Mouse (Mus musculus) MEL (cell line): ENCODE results near the gene Grm6. TPM values are rescaled to one million over a fixed set of nuclear protein-coding genes. Genes with fewer than 3 reads are reported as not detected.

Source experiments
- DNase-seq: peaks from one replicate; pipeline ENCODE4 v3.0.0; 2011; ENCODE audit warnings: low read depth, low spot score
- H3K27ac ChIP-seq: 2 replicates; pipeline ENCODE4 v1.5.1; 2012; ENCODE audit warnings: low read depth, mild to moderate bottlenecking, control low read depth, low read length, moderate library complexity; ENCODE audit not compliant: control insufficient read depth
- H3K27me3 ChIP-seq, 2 experiments: fragments of 150-350 bp in 1 of 2; sonication (generic) in 1 of 2; 2 replicates each; pipeline ENCODE4 v1.6.1; 2012; ENCODE audit warnings: low read length in 2 of 2, mild to moderate bottlenecking in 2 of 2, improper control_type of control experiment in 1 of 2, moderate library complexity in 1 of 2; ENCODE audit not compliant: insufficient read depth in 2 of 2, control insufficient read depth in 1 of 2
- H3K36me3 ChIP-seq, 2 experiments: 2 replicates each; pipeline ENCODE4 v1.6.1; 2012 to 2014; ENCODE audit warnings: low read length in 2 of 2, improper control_type of control experiment in 1 of 2, inconsistent platforms in 1 of 2, mild to moderate bottlenecking in 1 of 2; ENCODE audit not compliant: insufficient read depth in 2 of 2, control insufficient read depth in 1 of 2
- H3K4me1 ChIP-seq, 2 experiments: fragments of 150-350 bp in 1 of 2; sonication (generic) in 1 of 2; 2 replicates each; pipeline ENCODE4 v1.6.1; 2012; ENCODE audit warnings: low read length in 2 of 2, improper control_type of control experiment in 1 of 2, mild to moderate bottlenecking in 1 of 2; ENCODE audit not compliant: insufficient read depth in 2 of 2, control insufficient read depth in 1 of 2
- H3K4me3 ChIP-seq, 2 experiments: fragments of 150-350 bp in 1 of 2; sonication (generic) in 1 of 2; 2 replicates each; pipeline ENCODE4 v1.5.1; 2012; ENCODE audit warnings: low read depth in 2 of 2, low read length in 2 of 2, mild to moderate bottlenecking in 2 of 2, moderate library complexity in 2 of 2, control low read depth in 1 of 2, improper control_type of control experiment in 1 of 2; ENCODE audit not compliant: control insufficient read depth in 1 of 2, insufficient read depth in 1 of 2
- H3K79me2 ChIP-seq: 2 replicates; pipeline ENCODE4 v1.6.1; 2012; ENCODE audit warnings: mild to moderate bottlenecking, low read length, moderate library complexity; ENCODE audit not compliant: control insufficient read depth, poor library complexity, insufficient read depth
- H3K9ac ChIP-seq: 2 replicates; pipeline ENCODE4 v1.6.1; 2012; ENCODE audit warnings: low read depth, mild to moderate bottlenecking, control low read depth, low read length, moderate library complexity; ENCODE audit not compliant: control insufficient read depth, poor library complexity, severe bottlenecking
- H3K9me3 ChIP-seq: fragments of 150-350 bp; sonication (generic); replicated peaks from 2 replicates; pipeline ENCODE4 v1.6.1; 2012; ENCODE audit warnings: mild to moderate bottlenecking, low read length, improper control_type of control experiment, moderate library complexity; ENCODE audit not compliant: insufficient read depth
- BHLHE40 ChIP-seq: IDR thresholded peaks from 2 replicates; pipeline ENCODE4 v1.6.1; 2012; ENCODE audit warnings: low read depth, mild to moderate bottlenecking, inconsistent platforms, low read length, improper control_type of control experiment, borderline replicate concordance
- CHD1 ChIP-seq: IDR thresholded peaks from 2 replicates; pipeline ENCODE4 v1.6.1; 2012; ENCODE audit warnings: low read depth, mild to moderate bottlenecking, inconsistent platforms, low read length, improper control_type of control experiment
- CHD2 ChIP-seq: IDR thresholded peaks from 2 replicates; pipeline ENCODE4 v1.6.1; 2011; ENCODE audit warnings: low read length, improper control_type of control experiment
- CTCF ChIP-seq, 3 experiments: IDR thresholded peaks in 2 of 3; conservative IDR thresholded peaks in 1 of 3; 2 replicates each; pipeline ENCODE4 v1.5.1; 2011 to 2012; ENCODE audit warnings: low read length in 3 of 3, low read depth in 2 of 3, mild to moderate bottlenecking in 2 of 3, improper control_type of control experiment in 1 of 3, inconsistent platforms in 1 of 3, mixed read lengths in 1 of 3, moderate library complexity in 1 of 3; ENCODE audit not compliant: control insufficient read depth in 1 of 3, insufficient read depth in 1 of 3, poor library complexity in 1 of 3, severe bottlenecking in 1 of 3
- E2F4 ChIP-seq: IDR thresholded peaks from 2 replicates; pipeline ENCODE4 v1.6.1; 2011; ENCODE audit warnings: low read depth, low read length, improper control_type of control experiment, borderline replicate concordance
- ELF1 ChIP-seq: IDR thresholded peaks from 2 replicates; pipeline ENCODE4 v1.6.1; 2014; ENCODE audit warnings: low read depth, mild to moderate bottlenecking, inconsistent platforms, low read length, improper control_type of control experiment, moderate library complexity
- EP300 ChIP-seq, 2 experiments: IDR thresholded peaks; 2 replicates each; pipeline ENCODE4 v1.6.1; 2011; ENCODE audit warnings: improper control_type of control experiment in 2 of 2, low read length in 2 of 2, low read depth in 1 of 2, mild to moderate bottlenecking in 1 of 2
- ETS1 ChIP-seq: IDR thresholded peaks from 2 replicates; pipeline ENCODE4 v1.6.1; 2012; ENCODE audit warnings: low read depth, mild to moderate bottlenecking, inconsistent platforms, low read length, improper control_type of control experiment, moderate library complexity
- GABPA ChIP-seq: IDR thresholded peaks from 2 replicates; pipeline ENCODE4 v1.6.1; 2012; ENCODE audit warnings: low read depth, mild to moderate bottlenecking, inconsistent platforms, low read length, improper control_type of control experiment, moderate library complexity
- GATA1 ChIP-seq: IDR thresholded peaks from 2 replicates; pipeline ENCODE4 v1.6.1; 2011; ENCODE audit warnings: low read depth, low read length, improper control_type of control experiment
- HCFC1 ChIP-seq: IDR thresholded peaks from 2 replicates; pipeline ENCODE4 v1.6.1; 2012; ENCODE audit warnings: low read depth, mild to moderate bottlenecking, inconsistent platforms, low read length, improper control_type of control experiment, moderate library complexity
- JUND ChIP-seq: IDR thresholded peaks from 2 replicates; pipeline ENCODE4 v1.6.1; 2011; ENCODE audit warnings: low read depth, mild to moderate bottlenecking, improper control_type of control experiment, low read length
- MAFK ChIP-seq: IDR thresholded peaks from 2 replicates; pipeline ENCODE4 v1.6.1; 2011; ENCODE audit warnings: low read depth, mild to moderate bottlenecking, low read length, improper control_type of control experiment, borderline replicate concordance
- MAX ChIP-seq: IDR thresholded peaks from 2 replicates; pipeline ENCODE4 v1.6.1; 2011; ENCODE audit warnings: low read length, improper control_type of control experiment
- MAZ ChIP-seq: IDR thresholded peaks from 2 replicates; pipeline ENCODE4 v1.6.1; 2012; ENCODE audit warnings: low read depth, mild to moderate bottlenecking, inconsistent platforms, low read length, improper control_type of control experiment
- MXI1 ChIP-seq: IDR thresholded peaks from 2 replicates; pipeline ENCODE4 v1.6.1; 2011; ENCODE audit warnings: mild to moderate bottlenecking, low read depth, low read length, improper control_type of control experiment
- MYB ChIP-seq: IDR thresholded peaks from 2 replicates; pipeline ENCODE4 v1.6.1; 2011; ENCODE audit warnings: mild to moderate bottlenecking, low read depth, low read length, improper control_type of control experiment
- MYC ChIP-seq: IDR thresholded peaks from 2 replicates; pipeline ENCODE4 v1.6.1; 2011; ENCODE audit warnings: low read depth, mild to moderate bottlenecking, low read length, improper control_type of control experiment, moderate library complexity
- NELFE ChIP-seq: IDR thresholded peaks from 2 replicates; pipeline ENCODE4 v1.6.1; 2011; ENCODE audit warnings: low read depth, low read length, improper control_type of control experiment
- NRF1 ChIP-seq: IDR thresholded peaks from 2 replicates; pipeline ENCODE4 v1.6.1; 2014; ENCODE audit warnings: low read depth, mild to moderate bottlenecking, inconsistent platforms, low read length, improper control_type of control experiment, moderate library complexity; ENCODE audit not compliant: poor library complexity, insufficient read depth, severe bottlenecking
- POLR2A ChIP-seq, 2 experiments: IDR thresholded peaks; 2 replicates each; pipeline ENCODE4 v1.6.1; 2011 to 2012; ENCODE audit warnings: low read length in 2 of 2, mild to moderate bottlenecking in 2 of 2, control low read depth in 1 of 2, improper control_type of control experiment in 1 of 2, low read depth in 1 of 2, moderate library complexity in 1 of 2; ENCODE audit not compliant: control insufficient read depth in 1 of 2, insufficient read depth in 1 of 2, poor library complexity in 1 of 2
- POLR2AphosphoS2 ChIP-seq: IDR thresholded peaks from 2 replicates; pipeline ENCODE4 v1.6.1; 2011; ENCODE audit warnings: low read length, improper control_type of control experiment
- POLR2AphosphoS5 ChIP-seq: IDR thresholded peaks from 2 replicates; pipeline ENCODE4 v1.6.1; 2012; ENCODE audit warnings: low read depth, borderline replicate concordance, mild to moderate bottlenecking, inconsistent platforms, low read length, moderate library complexity, mixed read lengths
- RAD21 ChIP-seq: IDR thresholded peaks from 2 replicates; pipeline ENCODE4 v1.6.1; 2011; ENCODE audit warnings: mild to moderate bottlenecking, low read depth, low read length, improper control_type of control experiment
- RCOR1 ChIP-seq: IDR thresholded peaks from 2 replicates; pipeline ENCODE4 v1.6.1; 2012; ENCODE audit warnings: low read depth, mild to moderate bottlenecking, inconsistent platforms, low read length, improper control_type of control experiment
- SMC3 ChIP-seq: IDR thresholded peaks from 2 replicates; pipeline ENCODE4 v1.6.1; 2011; ENCODE audit warnings: low read depth, low read length, improper control_type of control experiment
- TBP ChIP-seq: IDR thresholded peaks from 2 replicates; pipeline ENCODE4 v1.8.0; 2011; ENCODE audit warnings: low read depth, low read length, improper control_type of control experiment
- TCF12 ChIP-seq: IDR thresholded peaks from 2 replicates; pipeline ENCODE4 v1.6.1; 2014; ENCODE audit warnings: low read depth, mild to moderate bottlenecking, inconsistent platforms, low read length, improper control_type of control experiment, moderate library complexity
- UBTF ChIP-seq: IDR thresholded peaks from 2 replicates; pipeline ENCODE4 v1.6.1; 2012; ENCODE audit warnings: low read depth, mild to moderate bottlenecking, inconsistent platforms, low read length, improper control_type of control experiment, moderate library complexity, borderline replicate concordance; ENCODE audit not compliant: insufficient read depth
- USF1 ChIP-seq: IDR thresholded peaks from 2 replicates; pipeline ENCODE4 v1.6.1; 2014; ENCODE audit warnings: low read depth, mild to moderate bottlenecking, inconsistent platforms, low read length, improper control_type of control experiment, moderate library complexity
- USF2 ChIP-seq, 2 experiments: IDR thresholded peaks; 2 replicates each; pipeline ENCODE4 v1.6.1; 2011 to 2012; ENCODE audit warnings: improper control_type of control experiment in 2 of 2, low read length in 2 of 2, borderline replicate concordance in 1 of 2, inconsistent platforms in 1 of 2, low read depth in 1 of 2, mild to moderate bottlenecking in 1 of 2; ENCODE audit not compliant: insufficient read depth in 1 of 2
- ZC3H11A ChIP-seq: IDR thresholded peaks from 2 replicates; pipeline ENCODE4 v1.6.1; 2012; ENCODE audit warnings: low read depth, mild to moderate bottlenecking, inconsistent platforms, low read length, improper control_type of control experiment
- ZKSCAN1 ChIP-seq: IDR thresholded peaks from 2 replicates; pipeline ENCODE4 v1.6.1; 2012; ENCODE audit warnings: low read depth, mild to moderate bottlenecking, inconsistent platforms, low read length, improper control_type of control experiment, moderate library complexity
- ZMIZ1 ChIP-seq: IDR thresholded peaks from 2 replicates; pipeline ENCODE4 v1.6.1; 2012; ENCODE audit warnings: low read depth, mild to moderate bottlenecking, inconsistent platforms, low read length, improper control_type of control experiment, moderate library complexity
- ZNF384 ChIP-seq: IDR thresholded peaks from 2 replicates; pipeline ENCODE4 v1.6.1; 2012; ENCODE audit warnings: low read depth, mild to moderate bottlenecking, inconsistent platforms, low read length, improper control_type of control experiment
- polyA plus RNA-seq, 2 experiments: library from polyadenylated mRNA; stranded (reverse) in 1 of 2; unstranded in 1 of 2; fragments of >175 nt in 1 of 2; fragments of >200 nt in 1 of 2; gene quantifications; 2 replicates each; pipeline versions ENCODE4 v1.2.1 to v1.2.4; 2012; ENCODE audit warnings: low replicate concordance in 2 of 2, low read depth in 1 of 2; ENCODE audit not compliant: insufficient read length in 2 of 2, insufficient read depth in 1 of 2, missing spikeins in 1 of 2
- total RNA-seq: library from RNA; depleted of rRNA; stranded (reverse); fragments of 300-350 nt; gene quantifications from 2 replicates; pipeline ENCODE4 v1.2.3, GENCODE M21; 2012

Grm6 gene
- total and polyA plus RNA-seq, 3 experiments = 0.14 TPM; not detected in 2

- Histone ChIP-seq H3K4me3 (peak within 1 kb of the TSS; percentile 70 to 81), H3K9ac (peak within 1 kb of the TSS; percentile 74), H3K9me3 (no peaks in the 10 kb centered on the region), H3K79me2 (no peaks in the 10 kb centered on the region; the same call in 1 of the 2 replicates), H3K4me1 (peaks cover 3 to 4% of the 10 kb centered on the region in 2 experiments; a peak in 1 of 4 replicates), H3K27ac (no peak within 1 kb of the TSS), H3K27me3 (no peaks in the 10 kb centered on the region), H3K36me3 (0 out of 4 replicates have a peak, but pooled peaks cover 0 to 2% of the 10 kb centered on the region in 2 experiments)
- DNase-seq = peak; percentile 92
- TF ChIP-seq ZNF384 (no peak), MYC (0 out of 2 replicates have a peak, but pooled peaks have one; percentile 9), RAD21 (no peak), MAFK (no peak), SMC3 (no peak), MAX (no peak), TBP (peak; percentile 80), CHD1 (no peak), GATA1 (no peak), BHLHE40 (no peak), USF2 (IDR thresholded peaks at IDR 0.05; ENCODE audit: borderline replicate concordance in 1 of 2, insufficient read depth in 1 of 2, low read depth in 1 of 2, low read length in 2 of 2) (no peak), USF1 (no peak), MYB (no peak), HCFC1 (peak; percentile 99), POLR2AphosphoS5 (no peak), NRF1 (peak; percentile 34; the same call in 1 of the 2 replicates), POLR2A (IDR thresholded peaks at IDR 0.05; ENCODE audit: control insufficient read depth in 1 of 2, insufficient read depth in 1 of 2, low read depth in 1 of 2, low read length in 2 of 2, poor library complexity in 1 of 2) (peak; percentile 52 to 91), E2F4 (no peak), CHD2 (no peak), ELF1 (no peak), JUND (no peak), UBTF (no peak), ZMIZ1 (peak; percentile 72; the same call in 1 of the 2 replicates), RCOR1 (no peak), NELFE (peak; percentile 85), EP300 (IDR thresholded peaks at IDR 0.05; ENCODE audit: low read depth in 1 of 2, low read length in 2 of 2) (no peak), GABPA (no peak), ETS1 (no peak), CTCF (IDR thresholded peaks at IDR 0.05 in 2 of 3, conservative IDR thresholded peaks at IDR 0.05 in 1 of 3; ENCODE audit: control insufficient read depth in 1 of 3, insufficient read depth in 1 of 3, low read depth in 2 of 3, low read length in 3 of 3, poor library complexity in 1 of 3, severe bottlenecking in 1 of 3) (no peak), ZC3H11A (no peak), POLR2AphosphoS2 (peak; percentile 93), MAZ (peak; percentile 70; the same call in 1 of the 2 replicates), ZKSCAN1 (no peak), TCF12 (0 out of 2 replicates have a peak, but pooled peaks have one; percentile 41), MXI1 (peak; percentile 51; the same call in 1 of the 2 replicates)
These were observed 23.2 kb upstream of the Grm6 start, which contains the start of gene Zfp354c for GRCm38 (mm10) chr11:50827010-50827953. TSS of gene Zfp354c (minus strand) at chr11:50827724.
